Mouse (Mus musculus): ENCODE measurements around the gene Med12l. TPM values are rescaled to one million over a fixed set of nuclear protein-coding genes. Genes with fewer than 3 reads are reported as not detected.
"Not testable (repeated sequence)": the region's sequence is repeated elsewhere in the genome, so short reads cannot be mapped to it uniquely, and the experiment has no call there.

The Med12l gene
- polyA plus RNA-seq, 1 experiment from 2014 or later: 6.5 TPM

DNA sequence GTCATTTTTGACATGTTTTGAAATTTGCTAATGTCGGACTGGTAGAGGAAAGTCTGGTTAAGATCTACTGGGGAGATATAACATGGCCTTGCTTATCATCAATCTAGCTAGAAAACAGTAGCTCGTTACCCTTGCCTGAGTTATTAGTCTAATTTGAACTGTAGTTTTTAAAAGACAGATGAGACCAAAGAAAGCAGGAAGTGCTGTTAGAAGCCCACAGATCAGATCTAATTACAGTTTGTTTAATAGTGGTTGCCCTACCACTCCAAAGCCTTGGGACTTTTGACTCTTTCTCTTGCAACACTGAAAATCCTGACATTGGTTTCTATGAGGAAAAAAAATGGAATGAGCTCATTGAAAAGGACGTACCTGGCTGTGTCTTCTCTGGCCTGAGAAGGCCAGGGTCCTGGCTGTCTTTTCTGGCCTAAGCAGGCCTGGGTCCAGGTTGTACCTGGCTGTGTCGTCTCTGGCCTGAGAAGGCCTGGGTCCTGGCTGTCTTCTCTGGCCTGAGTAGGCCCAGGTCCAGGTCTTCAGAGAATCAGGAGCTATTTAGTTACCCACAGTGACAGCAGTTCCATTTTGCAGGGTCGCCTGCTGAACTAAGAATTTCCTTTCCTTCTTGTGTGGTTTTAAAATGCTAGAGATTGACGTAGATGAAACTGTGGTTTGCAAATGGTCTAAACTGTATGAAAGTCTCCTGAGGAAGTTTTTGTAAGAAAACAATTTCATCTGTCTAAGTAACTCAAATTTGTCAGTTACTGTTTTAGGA lies 95.8 kb downstream of the Med12l start, which contains the start of gene Gpr171:
Gene Gpr171 (minus strand): TSS at position 604 of the 769 bp plus-strand sequence.
- Histone ChIP-seq H3K4me2 (ENCODE audit: low read length) (no peak within 1 kb of the TSS), H3K9me3 (ENCODE audit: control insufficient read depth, low read length) (no peaks in the 10 kb centered on the region), H3K36me3 (ENCODE audit: control insufficient read depth, insufficient read depth, low read length) (no peaks in the 10 kb centered on the region), H3K27me3 (ENCODE audit: control insufficient read depth, insufficient read depth, low read length) (no peaks in the 10 kb centered on the region), H3K9ac (replicated peaks; ENCODE audit: low read length) (no peak within 1 kb of the TSS), H3K27ac (replicated peaks; ENCODE audit: low read depth, low read length) (no peak within 1 kb of the TSS), H3K4me3 (replicated peaks; ENCODE audit: low read depth, low read length) (no peak within 1 kb of the TSS), H3K4me1 (ENCODE audit: control insufficient read depth, insufficient read depth, low read length) (no peaks in the 10 kb centered on the region)
- 91% methylated on average over 6 of the region's 6 CpGs for WGBS
- DNase-seq (no peak), ATAC-seq (ENCODE audit: low FRiP score, low TSS enrichment) (no peak)

DNA sequence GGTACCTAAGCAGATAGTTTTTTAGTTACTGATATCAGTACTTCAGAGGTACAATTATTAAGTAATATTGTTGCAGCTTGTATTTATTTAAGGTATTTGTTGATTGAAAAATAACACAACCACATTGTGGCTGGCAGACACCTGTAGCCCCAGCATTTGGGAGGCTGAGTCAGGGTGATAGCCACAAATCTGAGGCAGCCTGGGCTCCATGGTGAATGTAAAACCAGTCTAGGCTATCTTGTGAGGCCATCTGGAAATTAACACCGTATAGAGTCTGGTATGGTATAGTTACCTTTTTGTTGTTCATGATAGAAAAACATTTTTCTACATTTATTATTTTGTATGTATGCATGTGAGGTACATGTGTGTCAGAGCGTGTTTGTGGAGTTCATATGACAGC lies 96.5 kb downstream of the Med12l start:
- Histone ChIP-seq H3K4me1 (ENCODE audit: control insufficient read depth, insufficient read depth, low read length) (no peaks in the 10 kb centered on the region), H3K36me3 (ENCODE audit: control insufficient read depth, insufficient read depth, low read length) (no peaks in the 10 kb centered on the region), H3K4me2 (ENCODE audit: low read length) (no peak overlapping the region), H3K4me3 (replicated peaks; ENCODE audit: low read depth, low read length) (no peak overlapping the region), H3K27me3 (ENCODE audit: control insufficient read depth, insufficient read depth, low read length) (no peaks in the 10 kb centered on the region), H3K9ac (replicated peaks; ENCODE audit: low read length) (no peak overlapping the region), H3K9me3 (ENCODE audit: control insufficient read depth, low read length) (no peaks in the 10 kb centered on the region), H3K27ac (replicated peaks; ENCODE audit: low read depth, low read length) (no peak overlapping the region)
- WGBS: 97% methylated on average over 2 of the region's 2 CpGs
- DNase-seq (no peak), ATAC-seq (ENCODE audit: low FRiP score, low TSS enrichment) (no peak)

DNA sequence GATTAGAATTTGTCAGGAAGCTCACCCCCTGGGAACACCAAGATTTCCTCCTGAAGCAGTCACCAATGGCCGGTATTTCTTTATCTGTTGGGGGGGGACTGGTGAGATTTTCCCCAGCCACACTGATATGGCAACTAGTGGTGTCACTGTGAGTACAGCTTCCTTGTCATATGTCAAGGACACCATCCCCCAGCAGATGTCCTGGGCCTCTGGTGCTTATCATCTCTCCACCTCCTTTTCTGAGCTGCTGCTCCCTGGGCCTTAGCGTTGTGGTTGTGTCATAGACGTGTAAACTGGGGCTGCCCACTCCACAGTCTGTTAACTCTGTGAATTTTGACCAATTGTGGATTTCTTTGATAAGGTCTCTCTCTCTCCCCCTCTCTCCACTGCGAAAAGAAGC lies 98.8 kb downstream of the Med12l start:
- no peak overlapping the region for H3K27ac ChIP-seq (replicated peaks; ENCODE audit: low read depth, low read length)
- H3K36me3 ChIP-seq (ENCODE audit: control insufficient read depth, insufficient read depth, low read length): no peaks in the 10 kb centered on the region
- DNase-seq (no peak), ATAC-seq (ENCODE audit: low FRiP score, low TSS enrichment) (no peak)
- H3K4me1 ChIP-seq (ENCODE audit: control insufficient read depth, insufficient read depth, low read length): no peaks in the 10 kb centered on the region
- WGBS: 80% methylated on average over 4 of the region's 4 CpGs
- no peak overlapping the region for H3K4me3 ChIP-seq (replicated peaks; ENCODE audit: low read depth, low read length)
- no peaks in the 10 kb centered on the region for H3K9me3 ChIP-seq (ENCODE audit: control insufficient read depth, low read length)
- no peak overlapping the region for H3K9ac ChIP-seq (replicated peaks; ENCODE audit: low read length)
- H3K4me2 ChIP-seq (ENCODE audit: low read length): no peak overlapping the region
- no peaks in the 10 kb centered on the region for H3K27me3 ChIP-seq (ENCODE audit: control insufficient read depth, insufficient read depth, low read length)

DNA sequence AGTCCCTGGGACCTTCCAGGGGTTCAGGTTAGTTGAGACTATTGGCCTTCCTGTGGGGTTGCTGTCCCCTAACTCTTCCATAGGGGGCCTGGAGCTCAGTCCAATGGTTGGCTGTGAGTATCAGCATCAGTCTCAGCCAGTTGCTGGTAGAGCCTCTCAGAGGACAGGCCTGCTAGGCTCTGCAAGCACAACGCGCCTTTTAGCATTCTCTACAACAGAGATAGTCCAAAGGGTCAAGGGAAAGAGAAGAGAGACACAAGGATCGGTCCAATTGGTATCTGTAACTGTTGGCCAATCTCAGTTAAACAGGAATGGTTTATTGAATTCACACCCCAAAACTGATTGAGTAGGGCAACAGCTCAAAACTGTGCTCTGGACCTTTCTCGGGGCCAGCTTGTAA lies 101.8 kb downstream of the Med12l start:
- Histone ChIP-seq H3K4me3 (replicated peaks; ENCODE audit: low read depth, low read length) (no peak overlapping the region), H3K9ac (replicated peaks; ENCODE audit: low read length) (no peak overlapping the region), H3K36me3 (ENCODE audit: control insufficient read depth, insufficient read depth, low read length) (no peaks in the 10 kb centered on the region), H3K4me1 (ENCODE audit: control insufficient read depth, insufficient read depth, low read length) (no peaks in the 10 kb centered on the region), H3K9me3 (ENCODE audit: control insufficient read depth, low read length) (no peaks in the 10 kb centered on the region), H3K27me3 (ENCODE audit: control insufficient read depth, insufficient read depth, low read length) (no peaks in the 10 kb centered on the region), H3K27ac (replicated peaks; ENCODE audit: low read depth, low read length) (no peak overlapping the region), H3K4me2 (ENCODE audit: low read length) (no peak overlapping the region)
- no peak for ATAC-seq (ENCODE audit: low FRiP score, low TSS enrichment)
- DNase-seq: no peak
- WGBS: 96% methylated on average over 4 of the region's 4 CpGs

DNA sequence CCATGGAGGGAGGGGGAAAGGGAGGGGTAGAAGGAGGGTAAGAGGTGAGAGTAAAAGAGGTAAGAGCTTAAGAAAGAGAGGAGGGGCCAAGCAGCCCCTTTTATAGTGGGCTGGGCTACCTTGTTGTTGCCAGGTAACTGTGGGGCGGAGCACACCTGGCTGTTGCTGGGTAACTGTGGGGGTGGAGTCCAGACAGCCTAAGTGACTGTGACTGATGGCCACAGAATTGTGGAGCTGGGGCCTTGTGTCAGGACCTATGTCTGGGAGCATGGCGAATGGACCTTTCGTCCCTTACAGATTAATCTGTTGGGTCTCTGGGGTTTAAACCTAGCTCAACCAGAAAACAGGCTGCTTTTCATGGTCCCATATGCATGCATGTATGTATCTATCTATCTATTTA lies 104.2 kb downstream of the Med12l start:
- 96% methylated on average over 3 of the region's 3 CpGs for WGBS
- not testable (repeated sequence) for H3K9ac ChIP-seq (replicated peaks; ENCODE audit: low read length); DNase-seq; H3K4me1 ChIP-seq (ENCODE audit: control insufficient read depth, insufficient read depth, low read length); H3K4me3 ChIP-seq (replicated peaks; ENCODE audit: low read depth, low read length); H3K9me3 ChIP-seq (ENCODE audit: control insufficient read depth, low read length); ATAC-seq (ENCODE audit: low FRiP score, low TSS enrichment); H3K27me3 ChIP-seq (ENCODE audit: control insufficient read depth, insufficient read depth, low read length); H3K27ac ChIP-seq (replicated peaks; ENCODE audit: low read depth, low read length); H3K36me3 ChIP-seq (ENCODE audit: control insufficient read depth, insufficient read depth, low read length); H3K4me2 ChIP-seq (ENCODE audit: low read length)

DNA sequence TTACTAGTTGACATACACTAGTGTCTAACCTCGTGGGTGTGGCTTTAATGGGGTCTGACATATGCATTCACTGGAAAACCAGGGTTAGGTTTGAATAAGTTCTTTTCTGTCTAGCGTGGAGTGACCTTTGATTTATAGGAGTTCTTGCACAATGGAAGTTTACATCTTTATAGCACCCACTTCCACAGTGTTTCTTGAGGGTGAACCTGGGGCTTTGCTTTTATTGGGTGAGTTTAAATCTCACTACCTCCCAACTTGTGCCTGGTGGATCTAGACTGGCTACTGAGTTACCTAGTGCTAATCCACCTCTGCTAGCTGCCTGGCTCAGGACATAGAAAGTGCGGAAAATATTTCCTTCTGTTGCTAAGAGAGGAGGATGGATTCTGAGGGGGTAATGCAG lies 106.3 kb downstream of the Med12l start:
- no peaks in the 10 kb centered on the region for H3K4me1 ChIP-seq (ENCODE audit: control insufficient read depth, insufficient read depth, low read length)
- 0 out of 2 replicates have a peak, but pooled peaks cover 4% of the 10 kb centered on the region for H3K36me3 ChIP-seq (ENCODE audit: control insufficient read depth, insufficient read depth, low read length)
- WGBS: 91% methylated on average over 3 of the region's 3 CpGs
- no peak overlapping the region for H3K27ac ChIP-seq (replicated peaks; ENCODE audit: low read depth, low read length)
- ATAC-seq (ENCODE audit: low FRiP score, low TSS enrichment): no peak
- H3K9me3 ChIP-seq (ENCODE audit: control insufficient read depth, low read length): no peaks in the 10 kb centered on the region
- H3K27me3 ChIP-seq (ENCODE audit: control insufficient read depth, insufficient read depth, low read length): no peaks in the 10 kb centered on the region
- no peak for DNase-seq
- H3K9ac ChIP-seq (replicated peaks; ENCODE audit: low read length): no peak overlapping the region
- no peak overlapping the region for H3K4me3 ChIP-seq (replicated peaks; ENCODE audit: low read depth, low read length)
- H3K4me2 ChIP-seq (ENCODE audit: low read length): no peak overlapping the region

DNA sequence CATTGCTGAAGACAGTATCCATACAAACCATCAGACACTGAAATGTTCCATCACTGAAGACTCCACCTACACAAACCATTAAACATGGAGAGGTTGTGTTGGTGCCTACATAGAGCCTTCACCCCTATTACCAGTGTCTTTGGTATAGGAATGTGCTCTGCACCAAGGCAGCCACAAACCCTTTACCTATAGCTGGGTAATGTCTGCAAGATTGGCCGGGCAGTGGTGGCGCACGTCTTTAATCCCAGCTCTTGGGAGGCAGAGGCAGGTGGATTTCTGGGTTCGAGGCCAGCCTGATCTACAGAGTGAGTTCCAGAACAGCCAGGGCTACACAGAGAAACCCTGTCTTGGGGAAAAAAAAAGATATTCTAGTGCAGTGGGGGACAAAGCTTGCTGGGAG lies 107.7 kb downstream of the Med12l start:
- H3K9ac ChIP-seq (replicated peaks; ENCODE audit: low read length); H3K27me3 ChIP-seq (ENCODE audit: control insufficient read depth, insufficient read depth, low read length); H3K4me2 ChIP-seq (ENCODE audit: low read length); H3K27ac ChIP-seq (replicated peaks; ENCODE audit: low read depth, low read length); H3K36me3 ChIP-seq (ENCODE audit: control insufficient read depth, insufficient read depth, low read length); H3K4me1 ChIP-seq (ENCODE audit: control insufficient read depth, insufficient read depth, low read length); DNase-seq; H3K9me3 ChIP-seq (ENCODE audit: control insufficient read depth, low read length); ATAC-seq (ENCODE audit: low FRiP score, low TSS enrichment); H3K4me3 ChIP-seq (replicated peaks; ENCODE audit: low read depth, low read length): not testable (repeated sequence)
- WGBS: 98% methylated on average over 4 of the region's 4 CpGs

DNA sequence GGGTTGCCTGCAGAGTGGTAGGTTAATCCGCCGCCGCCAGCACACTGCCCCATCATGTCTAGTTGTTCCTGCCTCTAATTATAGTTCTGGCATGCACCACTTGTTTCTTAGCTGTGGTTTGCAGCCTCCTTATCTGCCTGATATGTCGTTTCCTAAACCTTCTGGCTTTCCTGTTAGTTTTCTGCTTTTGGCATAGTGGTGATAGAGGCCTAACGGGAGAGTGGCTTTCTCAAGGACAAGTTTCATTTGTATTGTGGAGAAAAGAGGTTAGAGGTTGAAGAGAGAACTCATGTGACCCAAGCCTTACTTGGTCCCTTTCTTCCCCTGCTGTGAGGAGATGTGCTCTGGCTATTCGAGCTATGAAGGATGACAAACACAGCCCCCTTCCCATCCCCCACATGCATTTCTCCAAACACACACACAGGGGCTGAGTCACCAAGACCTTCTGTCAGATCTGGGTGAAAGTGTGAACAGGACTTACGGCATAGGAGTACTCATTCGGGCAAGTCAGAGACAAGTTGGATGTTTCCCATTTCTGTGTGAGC lies 108.4 kb downstream of the Med12l start:
- Histone ChIP-seq H3K27me3 (ENCODE audit: control insufficient read depth, insufficient read depth, low read length) (no peaks in the 10 kb centered on the region), H3K9me3 (ENCODE audit: control insufficient read depth, low read length) (no peaks in the 10 kb centered on the region), H3K4me3 (replicated peaks; ENCODE audit: low read depth, low read length) (no peak overlapping the region), H3K9ac (replicated peaks; ENCODE audit: low read length) (no peak overlapping the region), H3K4me2 (ENCODE audit: low read length) (no peak overlapping the region), H3K36me3 (ENCODE audit: control insufficient read depth, insufficient read depth, low read length) (0 out of 2 replicates have a peak, but pooled peaks cover 4% of the 10 kb centered on the region), H3K27ac (replicated peaks; ENCODE audit: low read depth, low read length) (no peak overlapping the region), H3K4me1 (ENCODE audit: control insufficient read depth, insufficient read depth, low read length) (no peaks in the 10 kb centered on the region)
- 92% methylated on average over 8 of the region's 8 CpGs for whole genome bisulfite sequencing
- ATAC-seq (ENCODE audit: low FRiP score, low TSS enrichment): no peak
- DNase-seq: no peak
